Mouse (Mus musculus) left cerebral cortex, adult 2 months (tissue): ENCODE data around the gene Amph. TPM values are rescaled to one million over a fixed set of nuclear protein-coding genes. Genes with fewer than 3 reads are reported as not detected.

Source experiments
- DNase-seq, 2 experiments: peaks; one replicate each; pipeline ENCODE4 v3.0.0; 2021 to 2022; ENCODE audit warnings: low spot score in 2 of 2, mixed read lengths in 1 of 2; ENCODE audit errors: extremely low spot score in 1 of 2
- H3K27ac ChIP-seq: fragments of 200-600 bp; 2 replicates; pipeline ENCODE4 v1.8.1; 2022
- H3K4me3 ChIP-seq: fragments of 200-600 bp; 2 replicates; pipeline ENCODE4 v1.8.1; 2022
- CTCF ChIP-seq: fragments of 200-600 bp; IDR thresholded peaks from 2 replicates; pipeline ENCODE4 v1.8.1; 2022; ENCODE audit warnings: antibody characterized with exemption, mild to moderate bottlenecking, moderate library complexity
- intact Hi-C: fragments of 180-260 bp; cut with DNase I; formaldehyde crosslinking; loops from one replicate; pipeline ENCODE4 v1.15.1; 2025
- total RNA-seq, 2 experiments: library from RNA; stranded (reverse); gene quantifications; 2 replicates each; pipeline ENCODE4 v1.2.3; 2021

The Amph gene
- total RNA-seq, 2 experiments from 2014 or later = 189 to 218 TPM

DNA sequence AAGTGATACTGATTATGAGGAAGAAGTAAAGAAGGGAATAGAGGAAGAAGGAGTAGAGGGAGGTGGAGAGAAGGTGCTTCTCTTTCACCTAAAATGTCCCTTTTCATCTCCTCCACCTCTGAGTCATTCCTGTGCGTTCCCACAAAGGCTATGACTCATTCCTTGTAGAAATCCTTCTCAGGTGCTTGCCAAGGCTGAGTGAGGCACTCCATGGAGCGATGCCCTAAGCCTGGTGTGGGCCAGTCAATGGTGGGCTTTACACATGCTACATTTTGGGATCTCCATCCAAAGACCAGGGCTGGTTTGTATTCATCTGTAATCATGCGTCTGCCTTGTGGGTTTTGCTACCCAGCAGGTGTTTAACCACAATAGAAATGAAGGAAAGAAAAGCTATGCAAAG lies 78.9 kb downstream of the Amph start:
- no peak for TF ChIP-seq CTCF
- intact Hi-C loops = loop anchor here (1.0 to 5.0 kb wide), 2 partner anchors 75 to 80 kb away; partner anchors contain the start of gene Amph
- H3K27ac ChIP-seq = peak overlapping the region; percentile 19; the same call in 1 of the 2 replicates
- peak in 1 of 2 experiments; percentile 30 for DNase-seq
- no peak overlapping the region for H3K4me3 ChIP-seq

DNA sequence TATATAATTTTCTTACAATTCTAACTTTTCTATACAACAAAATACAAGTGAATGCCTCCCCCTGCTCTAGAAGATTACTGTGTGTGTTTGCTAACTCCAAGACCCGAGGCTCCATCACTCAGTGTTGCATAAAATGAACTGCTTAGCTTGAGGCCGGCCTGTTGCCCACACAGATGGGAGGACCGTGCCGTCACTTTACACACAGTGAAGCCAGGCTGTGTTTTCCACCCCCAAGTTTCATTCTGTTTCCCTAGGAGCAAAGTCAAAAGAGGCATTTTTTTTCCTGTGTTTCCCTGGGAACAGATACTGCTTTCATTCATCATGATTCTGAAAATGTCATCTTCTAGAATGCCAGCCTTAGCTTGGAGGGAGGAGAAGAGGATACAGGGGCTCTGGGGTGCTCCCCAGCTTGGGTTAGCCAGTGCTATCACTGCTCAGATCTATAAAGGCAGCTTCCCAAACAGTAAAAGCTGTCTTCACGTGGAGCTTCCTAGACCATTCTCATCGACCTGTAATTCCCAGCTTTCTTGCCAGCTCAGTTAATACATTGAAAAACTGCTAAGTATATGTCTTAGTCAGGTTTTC lies 79.9 kb downstream of the Amph start:
- Histone ChIP-seq H3K4me3 (no peak overlapping the region), H3K27ac (peak overlapping the region; percentile 55)
- intact Hi-C loops = loop anchor here (1.0 to 5.0 kb wide), 2 partner anchors 74 to 81 kb away; partner anchors contain the start of gene Amph
- peak; percentile 32 to 37 for DNase-seq
- TF ChIP-seq CTCF = no peak

DNA sequence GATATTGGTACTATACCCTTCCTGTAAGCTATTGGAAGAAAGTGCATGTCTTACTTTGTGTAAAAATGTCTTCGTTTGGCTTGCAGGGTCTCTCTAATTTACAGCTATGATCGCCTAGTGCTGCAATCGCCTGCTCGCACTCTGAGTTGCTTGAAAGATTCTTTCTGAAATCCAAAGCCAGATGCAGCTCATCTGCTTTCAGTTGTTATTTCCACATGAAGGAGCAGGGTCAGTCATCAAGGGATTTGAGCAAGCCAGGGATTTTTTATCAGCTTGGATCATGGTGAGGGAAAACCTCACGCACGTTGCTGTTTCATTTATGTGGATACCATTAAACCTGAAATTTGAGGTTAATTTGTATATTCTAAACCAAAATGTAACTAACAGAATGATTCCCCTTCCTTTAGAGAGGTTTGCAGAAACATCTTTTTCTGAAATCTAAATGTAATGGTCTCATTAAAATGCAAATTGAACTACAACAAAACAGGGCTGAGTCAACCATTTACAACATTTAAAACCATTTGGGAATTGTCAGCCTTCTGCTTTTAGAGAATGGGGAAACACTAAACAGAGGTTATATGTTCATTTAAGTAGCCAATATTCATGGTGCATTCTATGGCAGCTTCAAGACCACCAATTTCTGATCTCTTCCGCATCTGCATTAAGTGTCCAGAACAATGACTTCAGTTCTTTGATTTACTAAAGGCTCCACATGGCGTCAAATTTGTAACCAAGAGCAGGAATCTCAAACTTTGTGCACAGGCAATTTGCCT lies 84.1 kb downstream of the Amph start:
- no peak for TF ChIP-seq CTCF
- intact Hi-C loops = no loop called here
- DNase-seq = no peak
- Histone ChIP-seq H3K4me3 (no peak overlapping the region), H3K27ac (no peak overlapping the region)

DNA sequence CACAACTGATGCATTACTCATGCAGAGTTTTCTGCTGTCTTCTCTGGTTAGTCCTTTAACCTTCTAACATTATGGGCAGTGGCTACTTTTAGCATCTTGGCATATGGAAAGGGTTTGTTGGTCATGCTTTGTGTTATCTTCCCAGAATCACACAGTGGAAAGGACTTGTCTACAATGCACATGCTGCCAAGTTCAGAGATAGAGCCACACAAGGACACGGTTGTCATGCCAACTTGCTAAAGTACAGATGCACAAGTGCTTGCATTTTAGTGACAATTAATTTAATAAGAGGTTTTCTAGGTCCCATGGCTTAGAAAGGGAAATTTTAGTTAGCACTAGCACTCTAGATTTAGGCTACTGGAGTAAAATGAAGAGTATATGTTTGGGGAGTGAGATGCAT lies 104.1 kb downstream of the Amph start:
- intact Hi-C loops = no loop called here
- Histone ChIP-seq H3K27ac (no peak overlapping the region), H3K4me3 (no peak overlapping the region)
- no peak for TF ChIP-seq CTCF
- no peak for DNase-seq

DNA sequence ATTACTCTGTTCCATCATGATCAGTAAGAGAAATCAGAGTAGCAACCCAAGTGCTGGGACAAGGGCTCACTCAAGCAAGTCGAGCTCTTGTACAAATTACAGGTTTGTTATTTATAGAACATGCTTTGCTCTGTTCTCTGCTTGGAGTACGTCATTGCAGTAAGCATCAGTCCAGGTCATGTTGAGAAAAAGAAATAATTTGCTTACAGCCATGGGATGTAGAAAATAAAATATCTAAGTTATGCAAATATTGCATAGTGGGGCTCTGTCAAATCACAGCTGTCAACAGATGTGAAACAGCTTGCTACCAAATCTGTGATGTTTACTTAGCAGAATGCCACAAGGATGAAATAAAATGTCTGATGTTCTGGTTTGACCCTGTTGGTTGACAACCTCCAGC lies 106.5 kb downstream of the Amph start:
- no peak overlapping the region for H3K27ac ChIP-seq
- intact Hi-C loops = no loop called here
- no peak for DNase-seq
- TF ChIP-seq CTCF = no peak
- H3K4me3 ChIP-seq = no peak overlapping the region

DNA sequence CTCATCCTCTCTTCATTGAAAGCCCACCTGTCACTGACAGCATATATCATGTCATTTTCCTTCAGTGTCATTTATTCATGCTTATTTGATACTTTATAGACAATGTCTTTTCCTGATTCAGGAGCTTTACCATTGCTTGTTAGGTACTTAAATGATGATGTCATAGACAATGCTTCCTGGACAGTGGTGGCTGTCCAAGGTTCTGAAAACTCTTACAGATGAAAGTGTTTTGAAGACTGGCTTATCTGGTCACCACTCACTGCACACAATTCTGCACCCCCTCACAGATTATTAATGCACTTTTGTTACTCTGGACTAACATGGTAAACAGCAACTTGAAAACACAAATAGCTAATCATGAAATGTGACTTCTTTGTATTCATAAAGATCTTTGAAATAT lies 124.3 kb downstream of the Amph start:
- intact Hi-C loops = loop anchor here (10.0 kb wide), 1 partner anchor 67 kb away; no protein-coding TSS in a partner anchor
- DNase-seq = no peak
- Histone ChIP-seq H3K27ac (no peak overlapping the region), H3K4me3 (no peak overlapping the region)
- no peak for TF ChIP-seq CTCF

DNA sequence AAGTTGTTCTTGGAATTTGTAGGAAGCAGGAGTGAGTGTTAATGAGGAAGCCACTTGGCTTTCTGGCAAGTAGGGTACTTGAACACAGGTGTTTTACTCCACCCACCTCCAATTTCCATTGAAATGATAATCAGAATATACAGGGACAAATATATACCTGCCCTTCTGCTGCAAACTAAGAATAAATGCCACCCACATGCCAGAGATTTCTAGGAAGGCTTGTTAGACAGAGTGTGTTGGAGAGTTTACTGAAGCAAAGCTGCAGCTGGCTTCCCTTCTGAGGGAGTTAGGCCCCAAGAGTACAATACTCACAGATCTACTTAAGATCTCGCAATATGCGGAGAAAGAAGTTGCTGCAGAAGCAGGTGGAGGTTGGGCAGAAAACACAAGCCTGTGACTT lies 129.4 kb downstream of the Amph start:
- intact Hi-C loops = loop anchor here (1.0 to 10.0 kb wide), 2 partner anchors 25 to 73 kb away; no protein-coding TSS in a partner anchor
- peak overlapping the region; percentile 32; the same call in 1 of the 2 replicates for H3K27ac ChIP-seq

DNA sequence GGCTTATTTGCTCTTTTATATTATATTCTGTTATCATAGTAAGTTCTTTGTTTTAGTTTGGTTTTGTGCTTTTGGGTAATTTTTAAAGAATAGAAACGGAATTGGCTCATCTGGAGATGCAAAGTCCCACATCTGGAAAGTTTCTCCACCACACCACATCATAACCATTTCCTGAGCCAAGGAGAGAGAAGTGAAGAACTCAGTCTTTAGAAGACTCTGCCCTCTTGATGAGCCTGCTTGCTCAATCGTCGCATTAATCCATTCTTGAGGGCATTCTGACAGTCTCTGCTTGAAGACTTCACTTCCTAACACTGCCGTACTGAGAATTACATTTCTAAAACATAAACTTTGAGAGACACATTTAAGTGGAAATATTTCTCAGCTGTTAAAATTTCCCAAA lies 133.9 kb downstream of the Amph start:
- DNase-seq = no peak
- Histone ChIP-seq H3K4me3 (no peak overlapping the region), H3K27ac (no peak overlapping the region)
- TF ChIP-seq CTCF = no peak
- intact Hi-C loops = no loop called here

More for the DNA sequence above, 129.4 kb downstream of the Amph start:
- no peak for TF ChIP-seq CTCF
- H3K4me3 ChIP-seq = no peak overlapping the region
- DNase-seq = peak; percentile 33 to 35

DNA sequence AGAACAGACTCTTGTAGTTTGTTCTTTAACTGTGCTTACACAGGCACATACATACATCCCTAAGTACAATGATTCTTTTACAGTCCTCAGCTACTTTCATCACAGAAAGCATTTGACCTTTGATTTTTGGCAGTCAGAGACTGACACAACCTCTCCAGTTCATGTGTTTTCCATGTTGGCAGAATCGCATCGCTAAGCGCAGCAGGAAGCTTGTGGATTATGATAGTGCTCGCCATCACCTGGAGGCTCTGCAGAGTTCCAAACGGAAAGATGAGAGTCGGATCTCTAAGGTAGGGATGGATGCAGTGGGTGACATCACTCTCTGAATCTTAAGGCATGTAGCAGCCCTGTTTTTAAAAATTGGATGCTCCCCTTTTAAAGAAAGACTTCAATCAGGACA lies 146.6 kb downstream of the Amph start:
- Histone ChIP-seq H3K27ac (no peak overlapping the region), H3K4me3 (no peak overlapping the region)
- DNase-seq = no peak
- intact Hi-C loops = no loop called here
- TF ChIP-seq CTCF = no peak

DNA sequence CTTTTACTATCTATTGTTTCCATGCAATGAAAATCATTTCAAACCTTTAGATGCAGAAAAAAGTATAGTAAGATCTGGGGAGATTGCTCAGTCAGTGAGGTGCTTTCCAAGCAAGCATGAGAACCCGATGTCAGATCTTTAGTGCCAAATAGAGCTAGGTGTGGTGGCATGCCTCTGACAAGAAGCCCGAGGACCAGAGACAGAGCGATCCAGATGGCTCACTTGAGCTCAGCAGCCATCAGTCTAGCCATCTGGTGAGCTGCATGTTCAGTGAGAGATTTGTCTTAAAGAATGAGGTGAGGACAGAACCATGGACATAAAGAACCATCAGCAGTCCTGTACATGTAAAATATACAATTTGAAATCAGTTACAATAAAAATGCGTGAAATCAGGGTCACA lies 149.1 kb downstream of the Amph start:
- no peak overlapping the region for H3K4me3 ChIP-seq
- intact Hi-C loops = no loop called here
- H3K27ac ChIP-seq = no peak overlapping the region
- TF ChIP-seq CTCF = no peak
- no peak for DNase-seq

DNA sequence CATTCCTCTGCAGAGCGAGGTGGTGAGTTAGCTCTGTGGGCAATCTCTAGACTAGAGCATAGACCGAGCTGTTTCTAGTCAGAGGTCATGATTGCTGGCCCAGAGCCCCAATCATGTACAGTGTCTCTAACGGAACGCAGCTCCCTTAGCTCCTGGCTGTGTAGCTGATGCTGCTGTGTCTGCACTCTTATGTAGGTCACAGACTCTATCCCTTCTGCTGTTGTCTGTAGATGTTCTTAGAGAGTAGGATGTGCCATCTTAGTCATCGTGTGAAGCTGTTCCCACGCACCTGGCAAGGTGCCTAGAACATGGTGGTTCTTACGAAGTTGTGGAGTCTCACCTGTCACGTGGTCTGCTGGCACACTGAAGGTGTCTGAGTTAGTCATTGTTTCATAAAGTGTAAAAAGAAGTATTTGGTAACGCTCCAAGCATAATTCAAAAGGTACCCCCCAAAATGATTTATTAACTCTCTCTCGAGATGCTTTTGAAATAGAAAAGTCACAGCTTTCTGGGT lies 153.9 kb downstream of the Amph start:
- intact Hi-C loops = loop anchor here (1.0 to 5.0 kb wide), 5 partner anchors 25 to 244 kb away; partner anchors contain the start of gene Amph
- H3K27ac ChIP-seq = peak overlapping the region; percentile 87
- peak; percentile 88 to 93 for DNase-seq
- H3K4me3 ChIP-seq = no peak overlapping the region
- TF ChIP-seq CTCF = no peak

DNA sequence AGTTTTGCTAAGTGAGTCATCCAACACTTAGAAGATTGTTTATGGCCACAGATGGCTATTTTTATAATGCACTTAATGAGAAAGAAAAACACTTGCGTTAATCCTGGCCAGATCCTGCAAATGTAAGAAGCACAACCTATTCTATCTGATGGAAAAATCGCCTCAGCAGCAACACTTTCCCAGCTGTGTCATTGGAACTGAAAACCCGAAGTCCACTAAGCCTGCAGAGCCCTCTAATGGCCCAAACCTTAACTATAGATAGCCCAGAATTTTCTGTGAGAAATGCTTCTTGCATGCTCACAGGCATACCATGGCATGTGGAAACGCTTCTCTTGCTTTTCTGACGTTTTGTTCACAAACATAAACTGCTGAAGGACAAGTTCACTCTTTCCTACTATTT lies 158.4 kb downstream of the Amph start:
- DNase-seq = peak in 1 of 2 experiments; percentile 15
- H3K4me3 ChIP-seq = no peak overlapping the region
- H3K27ac ChIP-seq = no peak overlapping the region
- peak; percentile 50 for TF ChIP-seq CTCF
- intact Hi-C loops = loop anchor here (5.0 kb wide), 1 partner anchor 234 kb away; no protein-coding TSS in a partner anchor
